Mouse (Mus musculus): Measurements from ENCODE around the gene Gm17374.

DNA sequence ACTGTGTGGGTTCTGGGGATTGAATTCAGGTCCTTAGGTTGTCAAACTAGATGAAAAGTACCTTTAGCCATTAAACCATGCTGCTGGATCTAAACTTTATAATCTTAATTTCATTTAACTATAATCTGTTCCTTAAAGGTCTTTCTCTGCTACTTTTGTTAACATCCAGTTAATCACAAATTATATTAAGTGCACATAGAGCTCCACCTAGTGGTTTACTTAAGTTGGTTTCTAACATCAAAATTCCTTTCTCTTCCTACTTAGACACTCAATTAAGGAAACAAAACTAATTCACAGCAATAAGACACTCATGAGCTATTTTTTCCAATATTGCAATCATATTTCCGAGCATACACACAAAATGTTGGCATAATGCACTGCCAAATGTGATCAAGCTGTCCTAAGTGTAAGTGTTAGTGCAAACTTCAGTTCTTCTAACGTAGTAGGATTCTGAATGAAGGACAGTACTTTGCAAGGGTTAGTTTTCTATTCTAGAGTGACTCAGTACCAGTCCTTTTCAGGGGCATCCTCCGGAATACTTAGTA, 7.4 kb downstream of the Gm17374 start:
- peak; percentile 30; the same call in 1 of the 2 replicates for TF ChIP-seq CTCF (IDR thresholded peaks at IDR 0.05; ENCODE audit: low read depth, low read length)
- TF ChIP-seq POLR2A (IDR thresholded peaks at IDR 0.05; ENCODE audit: extremely low read depth, insufficient read depth, low read length), result no peak
